Mouse (Mus musculus): ENCODE data around the gene Acot12. TPM values are rescaled to one million over a fixed set of nuclear protein-coding genes. Genes with fewer than 3 reads are reported as not detected.

The Acot12 gene
- total and polyA plus RNA-seq, 2 experiments from 2014 or later = 0.35 to 0.44 TPM

GRCm38 (mm10) chr13:91824845-91825550, 83.7 kb downstream of the Acot12 start:
- no peaks in the 10 kb centered on the region for H3K4me1 ChIP-seq (ENCODE audit: insufficient read depth, low read length)
- WGBS = 70% methylated on average over 4 of the region's 4 CpGs
- H3K27me3 ChIP-seq (ENCODE audit: insufficient read depth, low read length) = no peaks in the 10 kb centered on the region
- ATAC-seq (ENCODE audit: low FRiP score) (no peak), DNase-seq (ENCODE audit: low spot score) (peak; percentile 28)
- no peak overlapping the region for H3K4me3 ChIP-seq (ENCODE audit: low read depth, low read length)
- H3K4me2 ChIP-seq (ENCODE audit: low read depth, low read length, poor library complexity, severe bottlenecking) = no peak overlapping the region
- H3K9ac ChIP-seq (replicated peaks; ENCODE audit: low read length, poor library complexity, severe bottlenecking) = no peak overlapping the region
- no peak overlapping the region for H3K27ac ChIP-seq (ENCODE audit: low read depth, low read length)
- no peaks in the 10 kb centered on the region for H3K36me3 ChIP-seq (ENCODE audit: insufficient read depth, low read length)
- TF ChIP-seq CTCF (IDR thresholded peaks at IDR 0.05) = no peak
- H3K9me3 ChIP-seq (ENCODE audit: low read length) = no peaks in the 10 kb centered on the region; the same call in 1 of the 2 replicates

GRCm38 (mm10) chr13:91826066-91826465, 84.8 kb downstream of the Acot12 start:
- DNase-seq (ENCODE audit: low spot score) = no peak
- ATAC-seq (ENCODE audit: low FRiP score) = no peak
- no peaks in the 10 kb centered on the region for H3K27me3 ChIP-seq (ENCODE audit: insufficient read depth, low read length)
- no peak overlapping the region for H3K4me3 ChIP-seq (ENCODE audit: low read depth, low read length)
- H3K27ac ChIP-seq (ENCODE audit: low read depth, low read length) = no peak overlapping the region
- no peaks in the 10 kb centered on the region for H3K36me3 ChIP-seq (ENCODE audit: insufficient read depth, low read length)
- H3K9ac ChIP-seq (replicated peaks; ENCODE audit: low read length, poor library complexity, severe bottlenecking) = no peak overlapping the region
- no peaks in the 10 kb centered on the region; the same call in 1 of the 2 replicates for H3K9me3 ChIP-seq (ENCODE audit: low read length)
- 97% methylated on average over 2 of the region's 2 CpGs for WGBS
- H3K4me2 ChIP-seq (ENCODE audit: low read depth, low read length, poor library complexity, severe bottlenecking) = no peak overlapping the region
- TF ChIP-seq CTCF (IDR thresholded peaks at IDR 0.05) = no peak
- no peaks in the 10 kb centered on the region for H3K4me1 ChIP-seq (ENCODE audit: insufficient read depth, low read length)

- Histone ChIP-seq H3K27ac (ENCODE audit: low read depth, low read length) (no peak overlapping the region), H3K27me3 (ENCODE audit: insufficient read depth, low read length) (no peaks in the 10 kb centered on the region), H3K9ac (replicated peaks; ENCODE audit: low read length, poor library complexity, severe bottlenecking) (no peak overlapping the region), H3K4me1 (ENCODE audit: insufficient read depth, low read length) (no peaks in the 10 kb centered on the region), H3K4me2 (ENCODE audit: low read depth, low read length, poor library complexity, severe bottlenecking) (no peak overlapping the region), H3K9me3 (ENCODE audit: low read length) (no peaks in the 10 kb centered on the region; the same call in 1 of the 2 replicates), H3K36me3 (ENCODE audit: insufficient read depth, low read length) (no peaks in the 10 kb centered on the region), H3K4me3 (ENCODE audit: low read depth, low read length) (no peak overlapping the region)
- ATAC-seq (ENCODE audit: low FRiP score) = no peak
- DNase-seq (ENCODE audit: low spot score) = no peak
- TF ChIP-seq CTCF (IDR thresholded peaks at IDR 0.05) = no peak
These were observed 86.6 kb downstream of the Acot12 start for GRCm38 (mm10) chr13:91827876-91828275.

Small RNAs within 50 kb of the gene (microRNA-seq; reads per million reads assigned to microRNA genes)
- gene Gm27656 (ENCODE audit: borderline number of aligned reads) = not detected

Other genes with a start within 250 kb of the Acot12 start
- gene Zcchc9, start 66.2 kb downstream of the Acot12 start, total RNA-seq (2014; rRNA removed) = 8.9 and 9.7 TPM in 2 replicates
- 13.3 and 13.7 TPM in 2 replicates for gene Zcchc9, start 66.2 kb downstream of the Acot12 start, polyA plus RNA-seq (2015; fragmentation: Nextera tagmentation; extraction: Ambion mirVana)
- gene Ckmt2, start 135.4 kb downstream of the Acot12 start, total RNA-seq (2014; rRNA removed) = not detected in 2 replicates
- 0.11 TPM in 1 of 2 replicates, not detected in the other for gene Ckmt2, start 135.4 kb downstream of the Acot12 start, polyA plus RNA-seq (2015; fragmentation: Nextera tagmentation; extraction: Ambion mirVana)

All from midbrain, postnatal 0 days (tissue).